Mouse (Mus musculus): ENCODE results near the gene Fndc5. TPM values are rescaled to one million over a fixed set of nuclear protein-coding genes. Genes with fewer than 3 reads are reported as not detected.

The Fndc5 gene
- polyA plus RNA-seq (2012) = 0.06 and 0.08 TPM in 2 replicates

- TF ChIP-seq TAL1 (IDR thresholded peaks at IDR 0.05; ENCODE audit: low read length) (no peak), GATA1 (IDR thresholded peaks at IDR 0.05; ENCODE audit: low read length) (no peak)
- peaks cover 5% of the 10 kb centered on the region; the same call in 1 of the 2 replicates for H3K9me3 ChIP-seq (ENCODE audit: control insufficient read depth, low read length)
- peak within 1 kb of the TSS; percentile 48 for H3K4me3 ChIP-seq (replicated peaks)
- no peaks in the 10 kb centered on the region for H3K36me3 ChIP-seq (ENCODE audit: control insufficient read depth)
- peaks cover 57% of the 10 kb centered on the region for H3K4me1 ChIP-seq (ENCODE audit: control insufficient read depth)
- peaks cover 71% of the 10 kb centered on the region for H3K27me3 ChIP-seq (ENCODE audit: control insufficient read depth)
Observed at GRCm38 (mm10) chr4:129136579-129137391, at the start of gene Fndc5. Fndc5 (plus strand) TSS chr4:129136999.

GRCm38 (mm10) chr4:129087850-129088249, 48.9 kb upstream of the Fndc5 start:
- no peak overlapping the region for H3K4me3 ChIP-seq (replicated peaks)
- H3K9me3 ChIP-seq (ENCODE audit: control insufficient read depth, low read length) = no peaks in the 10 kb centered on the region
- H3K4me1 ChIP-seq (ENCODE audit: control insufficient read depth) = no peaks in the 10 kb centered on the region
- peaks cover 32% of the 10 kb centered on the region for H3K36me3 ChIP-seq (ENCODE audit: control insufficient read depth)
- TF ChIP-seq GATA1 (IDR thresholded peaks at IDR 0.05; ENCODE audit: low read length) (no peak), TAL1 (IDR thresholded peaks at IDR 0.05; ENCODE audit: low read length) (no peak)
- H3K27me3 ChIP-seq (ENCODE audit: control insufficient read depth) = no peaks in the 10 kb centered on the region

- H3K4me3 ChIP-seq (replicated peaks) = no peak overlapping the region
- TF ChIP-seq GATA1 (IDR thresholded peaks at IDR 0.05; ENCODE audit: low read length) (no peak), TAL1 (IDR thresholded peaks at IDR 0.05; ENCODE audit: low read length) (no peak)
- no peaks in the 10 kb centered on the region for H3K4me1 ChIP-seq (ENCODE audit: control insufficient read depth)
- H3K9me3 ChIP-seq (ENCODE audit: control insufficient read depth, low read length) = peaks cover 2% of the 10 kb centered on the region; the same call in 1 of the 2 replicates
- no peaks in the 10 kb centered on the region for H3K36me3 ChIP-seq (ENCODE audit: control insufficient read depth)
- peaks cover 14% of the 10 kb centered on the region for H3K27me3 ChIP-seq (ENCODE audit: control insufficient read depth)
Observed at GRCm38 (mm10) chr4:129095276-129095675, 41.5 kb upstream of the Fndc5 start.

GRCm38 (mm10) chr4:129097006-129097405, 39.8 kb upstream of the Fndc5 start:
- peaks cover 2% of the 10 kb centered on the region; the same call in 1 of the 2 replicates for H3K9me3 ChIP-seq (ENCODE audit: control insufficient read depth, low read length)
- H3K27me3 ChIP-seq (ENCODE audit: control insufficient read depth) = peaks cover 14% of the 10 kb centered on the region
- no peaks in the 10 kb centered on the region for H3K4me1 ChIP-seq (ENCODE audit: control insufficient read depth)
- H3K4me3 ChIP-seq (replicated peaks) = no peak overlapping the region
- TF ChIP-seq GATA1 (IDR thresholded peaks at IDR 0.05; ENCODE audit: low read length) (no peak), TAL1 (IDR thresholded peaks at IDR 0.05; ENCODE audit: low read length) (no peak)
- no peaks in the 10 kb centered on the region for H3K36me3 ChIP-seq (ENCODE audit: control insufficient read depth)

GRCm38 (mm10) chr4:129102133-129102829, 34.5 kb upstream of the Fndc5 start:
- peaks cover 40% of the 10 kb centered on the region for H3K27me3 ChIP-seq (ENCODE audit: control insufficient read depth)
- H3K9me3 ChIP-seq (ENCODE audit: control insufficient read depth, low read length) = no peaks in the 10 kb centered on the region; the same call in 1 of the 2 replicates
- TF ChIP-seq GATA1 (IDR thresholded peaks at IDR 0.05; ENCODE audit: low read length) (no peak), TAL1 (IDR thresholded peaks at IDR 0.05; ENCODE audit: low read length) (no peak)
- H3K4me1 ChIP-seq (ENCODE audit: control insufficient read depth) = peaks cover 2% of the 10 kb centered on the region
- no peak overlapping the region for H3K4me3 ChIP-seq (replicated peaks)
- no peaks in the 10 kb centered on the region for H3K36me3 ChIP-seq (ENCODE audit: control insufficient read depth)

- Histone ChIP-seq H3K4me1 (ENCODE audit: control insufficient read depth) (peaks cover 2% of the 10 kb centered on the region), H3K27me3 (ENCODE audit: control insufficient read depth) (peaks cover 50% of the 10 kb centered on the region), H3K9me3 (ENCODE audit: control insufficient read depth, low read length) (no peaks in the 10 kb centered on the region), H3K4me3 (replicated peaks) (no peak within 1 kb of the TSS), H3K36me3 (ENCODE audit: control insufficient read depth) (no peaks in the 10 kb centered on the region)
- no peak for TF ChIP-seq TAL1 (IDR thresholded peaks at IDR 0.05; ENCODE audit: low read length)
- no peak for TF ChIP-seq GATA1 (IDR thresholded peaks at IDR 0.05; ENCODE audit: low read length)
Observed at GRCm38 (mm10) chr4:129105356-129105755, 31.4 kb upstream of the Fndc5 start, which contains the start of gene Tmem54. Tmem54 (plus strand) TSS chr4:129105548.

- peaks cover 2% of the 10 kb centered on the region for H3K4me1 ChIP-seq (ENCODE audit: control insufficient read depth)
- H3K27me3 ChIP-seq (ENCODE audit: control insufficient read depth) = peaks cover 50% of the 10 kb centered on the region
- H3K36me3 ChIP-seq (ENCODE audit: control insufficient read depth) = no peaks in the 10 kb centered on the region
- no peaks in the 10 kb centered on the region for H3K9me3 ChIP-seq (ENCODE audit: control insufficient read depth, low read length)
- no peak overlapping the region for H3K4me3 ChIP-seq (replicated peaks)
- TF ChIP-seq TAL1 (IDR thresholded peaks at IDR 0.05; ENCODE audit: low read length) = no peak
- no peak for TF ChIP-seq GATA1 (IDR thresholded peaks at IDR 0.05; ENCODE audit: low read length)
Observed at GRCm38 (mm10) chr4:129106073-129106472, 30.7 kb upstream of the Fndc5 start.

- H3K9me3 ChIP-seq (ENCODE audit: control insufficient read depth, low read length) = no peaks in the 10 kb centered on the region
- peaks cover 2% of the 10 kb centered on the region for H3K4me1 ChIP-seq (ENCODE audit: control insufficient read depth)
- peaks cover 50% of the 10 kb centered on the region for H3K27me3 ChIP-seq (ENCODE audit: control insufficient read depth)
- TF ChIP-seq TAL1 (IDR thresholded peaks at IDR 0.05; ENCODE audit: low read length) (no peak), GATA1 (IDR thresholded peaks at IDR 0.05; ENCODE audit: low read length) (no peak)
- H3K4me3 ChIP-seq (replicated peaks) = no peak overlapping the region
- no peaks in the 10 kb centered on the region for H3K36me3 ChIP-seq (ENCODE audit: control insufficient read depth)
Observed at GRCm38 (mm10) chr4:129107348-129107899, 29.4 kb upstream of the Fndc5 start.

- H3K36me3 ChIP-seq (ENCODE audit: control insufficient read depth) = no peaks in the 10 kb centered on the region
- peaks cover 3% of the 10 kb centered on the region; the same call in 1 of the 2 replicates for H3K9me3 ChIP-seq (ENCODE audit: control insufficient read depth, low read length)
- peaks cover 51% of the 10 kb centered on the region for H3K27me3 ChIP-seq (ENCODE audit: control insufficient read depth)
- no peak for TF ChIP-seq TAL1 (IDR thresholded peaks at IDR 0.05; ENCODE audit: low read length)
- no peak for TF ChIP-seq GATA1 (IDR thresholded peaks at IDR 0.05; ENCODE audit: low read length)
- H3K4me3 ChIP-seq (replicated peaks) = no peak overlapping the region
- peaks cover 5% of the 10 kb centered on the region for H3K4me1 ChIP-seq (ENCODE audit: control insufficient read depth)
Observed at GRCm38 (mm10) chr4:129108624-129109023, 28.2 kb upstream of the Fndc5 start.
